Mouse (Mus musculus) hindbrain, embryonic 15.5 days (tissue): Measurements from ENCODE around the gene Pgm5. TPM values are rescaled to one million over a fixed set of nuclear protein-coding genes. Genes with fewer than 3 reads are reported as not detected.

Experiments
- ATAC-seq: fragments of 200-750 bp; cut with Nextera tagmentation; 2 replicates; pipeline ENCODE4 v1.8.0; 2017; ENCODE audit warnings: low read depth, moderate number of reproducible peaks, moderate TSS enrichment; ENCODE audit not compliant: low FRiP score
- H3K27ac ChIP-seq: fragments of 300-500 bp; sonication (generic); replicated peaks from 2 replicates; pipeline ENCODE4 v1.5.1; 2015; ENCODE audit warnings: mild to moderate bottlenecking, inconsistent platforms
- H3K27me3 ChIP-seq: fragments of 300-500 bp; sonication (generic); 2 replicates; pipeline ENCODE4 v1.6.1; 2015; ENCODE audit warnings: control low read depth, inconsistent platforms
- H3K36me3 ChIP-seq: fragments of 300-500 bp; sonication (generic); 2 replicates; pipeline ENCODE4 v1.6.1; 2015; ENCODE audit warnings: control low read depth, inconsistent platforms
- H3K4me1 ChIP-seq: fragments of 300-500 bp; sonication (generic); replicated peaks from 2 replicates; pipeline ENCODE4 v1.6.1; 2015; ENCODE audit warnings: control low read depth, inconsistent platforms
- H3K4me2 ChIP-seq: fragments of 300-500 bp; sonication (generic); 2 replicates; pipeline ENCODE4 v1.6.1; 2015; ENCODE audit warnings: moderate library complexity, mild to moderate bottlenecking, inconsistent platforms
- H3K4me3 ChIP-seq: fragments of 300-500 bp; sonication (generic); 2 replicates; pipeline ENCODE4 v1.5.1; 2015; ENCODE audit warnings: mild to moderate bottlenecking, inconsistent platforms
- H3K9ac ChIP-seq: fragments of 300-500 bp; sonication (generic); 2 replicates; pipeline ENCODE4 v1.6.1; 2015; ENCODE audit warnings: inconsistent platforms
- H3K9me3 ChIP-seq: fragments of 300-500 bp; sonication (generic); 2 replicates; pipeline ENCODE4 v1.6.1; 2016; ENCODE audit warnings: control low read depth, inconsistent platforms
- WGBS: fragments of 180-500 bp; shearing (Covaris S2); methylation state at CpG from one replicate; pipeline ENCODE4 v1.1.7; 2015; 5-methylcytosine and 5-hydroxymethylcytosine counted together
- polyA plus RNA-seq: library from polyadenylated mRNA; unstranded; fragments of >200 nt; fragmentation: Nextera tagmentation; extraction: Ambion mirVana; gene quantifications from 2 replicates; pipeline ENCODE4 v1.2.1, GENCODE M21; 2015

The Pgm5 gene
- polyA plus RNA-seq, 1 experiment from 2014 or later = 1.2 TPM

GRCm38 (mm10) chr19:24634602-24635001, 227.1 kb downstream of the Pgm5 start:
- no peaks in the 10 kb centered on the region for H3K4me1 ChIP-seq
- whole genome bisulfite sequencing = 6% methylated on average over 7 of the region's 7 CpGs
- ATAC-seq = no peak
- no peak overlapping the region for H3K4me3 ChIP-seq
- H3K36me3 ChIP-seq = no peaks in the 10 kb centered on the region
- H3K9ac ChIP-seq = no peak overlapping the region
- no peak overlapping the region for H3K27ac ChIP-seq
- H3K4me2 ChIP-seq = no peak overlapping the region
- no peaks in the 10 kb centered on the region for H3K27me3 ChIP-seq
- no peaks in the 10 kb centered on the region for H3K9me3 ChIP-seq

Other genes with a start within 250 kb of the Pgm5 start
- 2.3 and 2.4 TPM in 2 replicates for gene Tmem252, start 187.8 kb downstream of the Pgm5 start, polyA plus RNA-seq
- 271 and 287 TPM in 2 replicates for gene Gm10053, start 13.8 kb upstream of the Pgm5 start, polyA plus RNA-seq
- gene Foxd4, start 39.3 kb upstream of the Pgm5 start, polyA plus RNA-seq = 0.16 and 0.27 TPM in 2 replicates
- gene Cbwd1, start 99.8 kb upstream of the Pgm5 start, polyA plus RNA-seq = 12.5 and 14.5 TPM in 2 replicates
- gene Dock8, start 137.7 kb upstream of the Pgm5 start, polyA plus RNA-seq = 0.67 and 0.88 TPM in 2 replicates